Mouse (Mus musculus) kidney, postnatal 14 days (tissue): ENCODE measurements around the gene Fus.

Experiments used
- DNase-seq: peaks from one replicate; pipeline ENCODE4 v3.0.0; 2022; ENCODE audit warnings: mixed read lengths

The Fus gene

GRCm38 (mm10) chr7:127946470-127947023 lies 20.7 kb upstream of the Fus start, which contains the start of gene Prss36:
Gene Prss36 (minus strand): TSS chr7:127946725.
- DNase-seq: no peak

- DNase-seq: no peak
These were observed 14.2 kb upstream of the Fus start for GRCm38 (mm10) chr7:127952864-127953581.

- peak; percentile 50 for DNase-seq
These were observed 7.9 kb upstream of the Fus start for GRCm38 (mm10) chr7:127959364-127959763.

GRCm38 (mm10) chr7:127966371-127966918 lies 812 bp upstream of the Fus start:
- DNase-seq: no peak

- DNase-seq: peak; percentile 89
These were observed 918 bp downstream of the Fus start for GRCm38 (mm10) chr7:127967922-127968828.

GRCm38 (mm10) chr7:127974413-127974930 lies 7.2 kb downstream of the Fus start:
- no peak for DNase-seq

- no peak for DNase-seq
These were observed 11.6 kb downstream of the Fus start for GRCm38 (mm10) chr7:127978856-127979255.

- no peak for DNase-seq
These were observed 13.3 kb downstream of the Fus start for GRCm38 (mm10) chr7:127980606-127981005.

- DNase-seq: no peak
These were observed 21.6 kb downstream of the Fus start for GRCm38 (mm10) chr7:127988904-127989303.

GRCm38 (mm10) chr7:127991643-127992487 lies 24.6 kb downstream of the Fus start:
- peak; percentile 78 for DNase-seq

- DNase-seq: peak; percentile 19
These were observed 25.5 kb downstream of the Fus start for GRCm38 (mm10) chr7:127992488-127993340.

- peak; percentile 75 for DNase-seq
These were observed 26.2 kb downstream of the Fus start, which contains the start of gene Pycard for GRCm38 (mm10) chr7:127993341-127993977. Gene Pycard (minus strand): TSS chr7:127993867.

- DNase-seq: no peak
These were observed 32.2 kb downstream of the Fus start for GRCm38 (mm10) chr7:127999436-127999835.

- no peak for DNase-seq
These were observed 33.1 kb downstream of the Fus start for GRCm38 (mm10) chr7:128000068-128000950.

- DNase-seq: no peak
These were observed 35.8 kb downstream of the Fus start for GRCm38 (mm10) chr7:128003098-128003497.

GRCm38 (mm10) chr7:128003688-128004087 lies 36.4 kb downstream of the Fus start, which contains the start of gene Trim72:
Gene Trim72 (plus strand): TSS chr7:128003949.
- DNase-seq: no peak

- DNase-seq: no peak
These were observed 36.9 kb downstream of the Fus start for GRCm38 (mm10) chr7:128004150-128004486.

- peak; percentile 88 for DNase-seq
These were observed 37.5 kb downstream of the Fus start for GRCm38 (mm10) chr7:128004487-128005362.
